Mouse (Mus musculus) embryonic facial prominence, embryonic 14.5 days (tissue): ENCODE measurements around the gene Rgs17. TPM values are rescaled to one million over a fixed set of nuclear protein-coding genes. Genes with fewer than 3 reads are reported as not detected.
A peak's percentile ranks its signal among the peaks of the same experiment; 100 is the strongest.

Experiments
- ATAC-seq: fragments of 200-750 bp; cut with Nextera tagmentation; 2 replicates; pipeline ENCODE4 v1.8.0; 2017; ENCODE audit warnings: low read depth, moderate number of reproducible peaks, moderate TSS enrichment
- DNase-seq: peaks from one replicate; pipeline ENCODE4 v3.0.0-alpha.2; 2015; ENCODE audit warnings: low spot score
- H3K27ac ChIP-seq: fragments of 300-500 bp; sonication (generic); replicated peaks from 2 replicates; pipeline ENCODE4 v1.5.1; 2014; ENCODE audit warnings: low read depth, mild to moderate bottlenecking, low read length, moderate library complexity
- H3K27me3 ChIP-seq: fragments of 300-500 bp; sonication (generic); replicated peaks from 2 replicates; pipeline ENCODE4 v1.6.1; 2014; ENCODE audit warnings: low read length; ENCODE audit not compliant: control insufficient read depth, insufficient read depth
- H3K36me3 ChIP-seq: fragments of 300-500 bp; sonication (generic); 2 replicates; pipeline ENCODE4 v1.6.1; 2014; ENCODE audit warnings: low read length, mixed read lengths; ENCODE audit not compliant: control insufficient read depth, insufficient read depth
- H3K4me1 ChIP-seq: fragments of 300-500 bp; sonication (generic); 2 replicates; pipeline ENCODE4 v1.6.1; 2014; ENCODE audit warnings: antibody characterized with exemption, low read length; ENCODE audit not compliant: control insufficient read depth, insufficient read depth
- H3K4me2 ChIP-seq: fragments of 300-500 bp; sonication (generic); 2 replicates; pipeline ENCODE4 v1.6.1; 2014; ENCODE audit warnings: low read depth, mild to moderate bottlenecking, low read length, moderate library complexity, mixed read lengths
- H3K4me3 ChIP-seq: fragments of 300-500 bp; sonication (generic); 2 replicates; pipeline ENCODE4 v1.5.1; 2014; ENCODE audit warnings: low read depth, mild to moderate bottlenecking, low read length
- H3K9ac ChIP-seq: fragments of 300-500 bp; sonication (generic); 2 replicates; pipeline ENCODE4 v1.6.1; 2014; ENCODE audit warnings: low read depth, mild to moderate bottlenecking, low read length, moderate library complexity, mixed read lengths
- H3K9me3 ChIP-seq: fragments of 300-500 bp; sonication (generic); 2 replicates; pipeline ENCODE4 v1.6.1; 2016; ENCODE audit warnings: low read length; ENCODE audit not compliant: control insufficient read depth
- WGBS: fragments of 180-500 bp; shearing (Covaris S2); extraction: QIAGEN DNeasy Blood & Tissue Kit; methylation state at CpG from one replicate; pipeline ENCODE4 v1.1.7; 2014; 5-methylcytosine and 5-hydroxymethylcytosine counted together
- polyA plus RNA-seq: library from polyadenylated mRNA; unstranded; fragments of >200 nt; fragmentation: Nextera tagmentation; extraction: Ambion mirVana; gene quantifications from 2 replicates; pipeline ENCODE4 v1.2.1, GENCODE M21; 2014

Rgs17 gene
- polyA plus RNA-seq, 1 experiment from 2014 or later: 2.1 TPM

- Histone ChIP-seq H3K4me1 (no peaks in the 10 kb centered on the region), H3K9ac (no peak overlapping the region), H3K4me2 (no peak overlapping the region), H3K9me3 (no peaks in the 10 kb centered on the region), H3K27ac (no peak overlapping the region), H3K36me3 (peaks cover 80% of the 10 kb centered on the region), H3K27me3 (no peaks in the 10 kb centered on the region), H3K4me3 (no peak overlapping the region)
- ATAC-seq (no peak), DNase-seq (no peak)
- WGBS: 95% methylated on average over 2 of the region's 2 CpGs
Observed at GRCm38 (mm10) chr10:5815968-5816367, 106.2 kb downstream of the Rgs17 start.

- no peak overlapping the region for H3K4me3 ChIP-seq
- H3K4me2 ChIP-seq: no peak overlapping the region
- WGBS: 92% methylated on average over 11 of the region's 11 CpGs
- no peak overlapping the region for H3K9ac ChIP-seq
- ATAC-seq: no peak
- no peak overlapping the region for H3K27ac ChIP-seq
- H3K4me1 ChIP-seq: no peaks in the 10 kb centered on the region
- DNase-seq: no peak
- peaks cover 68% of the 10 kb centered on the region for H3K36me3 ChIP-seq
- H3K9me3 ChIP-seq: no peaks in the 10 kb centered on the region
- no peaks in the 10 kb centered on the region for H3K27me3 ChIP-seq
Observed at GRCm38 (mm10) chr10:5813724-5814123, 108.5 kb downstream of the Rgs17 start.

- 54% methylated on average over 2 of the region's 2 CpGs for WGBS
- no peak for DNase-seq
- Histone ChIP-seq H3K27ac (0 out of 2 replicates have a peak overlapping the region, but pooled peaks have one; percentile 15), H3K4me1 (peaks cover 3% of the 10 kb centered on the region; the same call in 1 of the 2 replicates), H3K9ac (no peak overlapping the region), H3K27me3 (no peaks in the 10 kb centered on the region), H3K9me3 (no peaks in the 10 kb centered on the region), H3K4me2 (no peak overlapping the region), H3K36me3 (peaks cover 15% of the 10 kb centered on the region), H3K4me3 (no peak overlapping the region)
- ATAC-seq: no peak
Observed at GRCm38 (mm10) chr10:5807683-5808082, 114.5 kb downstream of the Rgs17 start.

GRCm38 (mm10) chr10:5806996-5807395 lies 115.2 kb downstream of the Rgs17 start:
- Histone ChIP-seq H3K4me2 (no peak overlapping the region), H3K9me3 (no peaks in the 10 kb centered on the region), H3K27ac (no peak overlapping the region; the same call in 1 of the 2 replicates), H3K4me3 (no peak overlapping the region), H3K4me1 (peaks cover 5% of the 10 kb centered on the region; the same call in 1 of the 2 replicates), H3K27me3 (no peaks in the 10 kb centered on the region), H3K36me3 (peaks cover 14% of the 10 kb centered on the region), H3K9ac (no peak overlapping the region)
- DNase-seq (no peak), ATAC-seq (no peak)
- 82% methylated on average over 4 of the region's 4 CpGs for WGBS

- no peak for ATAC-seq
- no peak for DNase-seq
- peak overlapping the region; percentile 92 for H3K4me2 ChIP-seq
- no peaks in the 10 kb centered on the region for H3K27me3 ChIP-seq
- H3K27ac ChIP-seq: peak overlapping the region; percentile 88
- H3K4me1 ChIP-seq: peaks cover 5% of the 10 kb centered on the region; the same call in 1 of the 2 replicates
- H3K4me3 ChIP-seq: peak overlapping the region; percentile 80
- WGBS: 17% methylated on average over 8 of the region's 8 CpGs
- no peaks in the 10 kb centered on the region for H3K9me3 ChIP-seq
- H3K9ac ChIP-seq: peak overlapping the region; percentile 66
- peaks cover 14% of the 10 kb centered on the region for H3K36me3 ChIP-seq
Observed at GRCm38 (mm10) chr10:5806416-5806815, 115.8 kb downstream of the Rgs17 start.

- WGBS: 0% methylated on average over 32 of the region's 43 CpGs
- peak; percentile 96 for ATAC-seq
Observed at GRCm38 (mm10) chr10:5805731-5806307, 116.4 kb downstream of the Rgs17 start.

GRCm38 (mm10) chr10:5805243-5805730 lies 116.9 kb downstream of the Rgs17 start, which contains the start of gene Fbxo5:
Gene Fbxo5, minus strand, starts transcription at chr10:5805600.
- peak; percentile 96 for ATAC-seq
- H3K9ac ChIP-seq: peak within 1 kb of the TSS; percentile 73
- H3K36me3 ChIP-seq: peaks cover 25% of the 10 kb centered on the region
- peak; percentile 99 for DNase-seq
- WGBS: 0% methylated on average over 32 of the region's 42 CpGs
- H3K4me3 ChIP-seq: peak within 1 kb of the TSS; percentile 80
- peak within 1 kb of the TSS; percentile 88 for H3K27ac ChIP-seq
- H3K4me2 ChIP-seq: peak within 1 kb of the TSS; percentile 92
- H3K9me3 ChIP-seq: no peaks in the 10 kb centered on the region
- H3K27me3 ChIP-seq: no peaks in the 10 kb centered on the region
- peaks cover 5% of the 10 kb centered on the region; the same call in 1 of the 2 replicates for H3K4me1 ChIP-seq

More at GRCm38 (mm10) chr10:5805731-5806307, 116.4 kb downstream of the Rgs17 start:
- Histone ChIP-seq H3K4me1 (peaks cover 5% of the 10 kb centered on the region; the same call in 1 of the 2 replicates), H3K9ac (peak overlapping the region; percentile 66), H3K9me3 (no peaks in the 10 kb centered on the region), H3K27ac (peak overlapping the region; percentile 88), H3K36me3 (peaks cover 19% of the 10 kb centered on the region), H3K27me3 (no peaks in the 10 kb centered on the region), H3K4me2 (peak overlapping the region; percentile 92), H3K4me3 (peak overlapping the region; percentile 80)
- DNase-seq: peak; percentile 99

GRCm38 (mm10) chr10:5804691-5805156 lies 117.5 kb downstream of the Rgs17 start:
- H3K9me3 ChIP-seq: no peaks in the 10 kb centered on the region
- DNase-seq: peak; percentile 17
- H3K27me3 ChIP-seq: no peaks in the 10 kb centered on the region
- WGBS: 1% methylated on average over 13 of the region's 24 CpGs
- peak; percentile 11; the same call in 1 of the 2 replicates for ATAC-seq
- H3K9ac ChIP-seq: peak overlapping the region; percentile 73
- H3K4me3 ChIP-seq: peak overlapping the region; percentile 80
- H3K27ac ChIP-seq: peak overlapping the region; percentile 74
- peaks cover 5% of the 10 kb centered on the region; the same call in 1 of the 2 replicates for H3K4me1 ChIP-seq
- H3K4me2 ChIP-seq: peak overlapping the region; percentile 92
- peaks cover 30% of the 10 kb centered on the region for H3K36me3 ChIP-seq
